Mouse (Mus musculus) NIH3T3 (cell line): Measurements from ENCODE around the gene Syn3.
"Not testable (repeated sequence)": the region's sequence is repeated elsewhere in the genome, so short reads cannot be mapped to it uniquely, and the experiment has no call there.

ENCODE experiments used
- DNase-seq: peaks from one replicate; pipeline ENCODE4 v3.0.0-alpha.2; 2012; ENCODE audit warnings: low read depth

Syn3 gene

GRCm38 (mm10) chr10:86468612-86469546, 29.8 kb downstream of the Syn3 start:
- DNase-seq, result no peak

DNA sequence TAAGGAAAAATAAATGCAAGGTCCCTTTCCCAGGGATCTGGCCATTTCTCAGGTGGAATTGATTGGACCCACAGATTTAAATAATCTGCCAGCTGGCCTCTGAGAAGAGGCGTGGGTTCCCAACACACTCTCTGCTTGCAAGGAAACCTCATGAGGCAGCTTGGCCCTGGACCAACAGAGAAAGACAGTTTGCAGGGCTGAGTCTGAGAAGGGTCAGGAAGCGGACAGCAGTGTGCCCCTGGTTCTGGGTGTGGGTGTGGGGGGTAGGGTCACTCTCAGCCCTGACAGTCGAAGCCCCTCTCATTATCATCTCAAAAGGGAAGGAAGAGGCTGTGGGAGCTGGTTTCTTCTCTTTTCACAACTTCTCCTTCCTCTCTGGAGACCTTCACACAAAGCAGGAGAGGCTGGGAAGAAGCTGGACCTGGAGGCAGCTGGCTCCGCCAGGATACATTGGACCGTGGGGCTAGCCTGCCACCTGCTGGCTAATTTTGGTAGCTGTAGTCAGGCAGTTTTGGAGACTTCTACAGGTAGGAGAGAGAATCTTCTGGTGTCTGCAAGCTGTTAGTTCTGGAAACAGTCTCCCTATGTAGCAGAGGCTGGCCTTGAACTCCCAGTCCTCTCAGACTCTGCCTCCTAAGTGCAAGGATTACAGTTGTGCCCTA, 35.0 kb downstream of the Syn3 start:
- peak; percentile 95 for DNase-seq

- DNase-seq, result peak; percentile 31
These were observed 39.1 kb downstream of the Syn3 start for GRCm38 (mm10) chr10:86459643-86460042.

DNA sequence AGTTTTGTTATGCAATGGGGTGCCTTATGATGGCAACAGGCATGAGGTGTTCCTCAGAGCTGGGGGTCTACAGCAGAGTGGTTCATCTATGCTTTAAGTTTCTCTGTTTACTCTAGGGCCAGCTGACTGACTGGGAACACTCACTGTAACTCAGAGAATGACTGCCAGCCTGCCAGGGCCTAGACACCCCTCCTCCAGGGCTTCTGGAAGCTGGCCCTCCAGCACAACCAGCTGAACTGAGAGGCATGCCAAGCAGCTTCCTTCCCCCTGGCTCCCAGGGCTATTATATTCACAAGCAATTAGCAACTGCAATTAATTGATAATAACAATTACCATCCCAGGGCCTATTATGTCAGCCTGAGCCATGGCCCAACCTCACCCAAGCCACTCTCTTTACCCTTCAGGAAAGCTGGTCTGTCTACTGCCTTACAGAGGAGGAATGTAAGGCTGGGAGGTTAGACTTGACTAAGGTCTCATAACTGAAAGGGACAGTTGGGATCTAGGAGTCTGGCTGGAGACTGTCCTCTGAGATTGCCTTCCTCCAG, 41.0 kb downstream of the Syn3 start:
- no peak for DNase-seq

GRCm38 (mm10) chr10:86457195-86457594, 41.5 kb downstream of the Syn3 start:
- DNase-seq, result no peak

GRCm38 (mm10) chr10:86455296-86456055, 43.2 kb downstream of the Syn3 start:
- DNase-seq, result no peak

DNA sequence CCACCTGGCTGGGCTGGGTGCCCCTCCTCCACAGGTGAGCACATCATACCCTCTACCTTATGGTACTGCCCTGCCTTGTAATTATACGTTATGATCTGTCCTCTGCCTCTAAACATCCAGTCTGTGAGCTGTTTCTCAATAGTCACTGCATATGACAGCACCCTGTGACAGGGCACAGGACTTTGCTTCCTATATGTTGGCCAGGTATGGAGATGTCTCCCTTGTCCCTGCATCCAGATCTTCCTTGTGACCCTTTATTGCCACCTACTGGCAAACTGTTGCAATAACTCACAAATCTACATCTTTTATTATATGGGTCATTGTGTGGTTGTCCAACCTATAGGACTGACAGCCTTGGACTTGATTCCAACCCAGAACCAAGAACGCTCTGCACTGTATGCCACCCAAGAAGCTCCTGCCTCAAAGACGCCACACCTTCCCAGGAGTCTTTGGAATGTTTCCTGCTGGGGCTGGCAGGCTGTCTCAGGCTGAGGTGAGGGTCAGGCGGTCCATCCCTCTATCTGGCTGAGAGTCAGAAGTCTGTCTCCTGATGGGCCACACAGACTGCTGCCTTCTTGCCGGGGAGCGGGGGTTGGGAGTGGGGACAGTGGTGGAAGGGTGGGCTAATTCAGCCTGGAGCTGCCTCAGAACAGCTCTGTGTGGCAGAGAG, 46.2 kb downstream of the Syn3 start:
- DNase-seq, result peak; percentile 86

- no peak for DNase-seq
These were observed 47.4 kb downstream of the Syn3 start for GRCm38 (mm10) chr10:86451294-86451693.

DNA sequence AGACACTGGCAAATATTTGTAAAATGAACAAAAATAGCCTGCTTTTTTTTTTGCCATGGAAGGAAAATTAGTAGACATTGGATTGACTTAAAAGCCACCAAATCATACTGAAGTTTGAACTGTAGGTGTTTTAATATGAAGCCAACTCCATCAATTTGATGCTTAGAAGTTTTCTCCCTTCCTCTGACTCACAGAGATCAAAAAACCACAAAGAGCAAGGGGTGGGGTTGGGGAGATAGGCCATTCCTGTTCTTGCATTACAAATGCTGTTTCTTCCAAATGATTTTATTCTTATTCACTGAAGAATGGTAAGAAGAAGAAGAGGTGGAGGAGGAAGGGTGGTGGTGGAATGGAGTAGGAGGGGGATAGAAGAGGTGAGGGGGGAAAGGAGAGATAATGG, 52.0 kb downstream of the Syn3 start:
- DNase-seq, result no peak

DNA sequence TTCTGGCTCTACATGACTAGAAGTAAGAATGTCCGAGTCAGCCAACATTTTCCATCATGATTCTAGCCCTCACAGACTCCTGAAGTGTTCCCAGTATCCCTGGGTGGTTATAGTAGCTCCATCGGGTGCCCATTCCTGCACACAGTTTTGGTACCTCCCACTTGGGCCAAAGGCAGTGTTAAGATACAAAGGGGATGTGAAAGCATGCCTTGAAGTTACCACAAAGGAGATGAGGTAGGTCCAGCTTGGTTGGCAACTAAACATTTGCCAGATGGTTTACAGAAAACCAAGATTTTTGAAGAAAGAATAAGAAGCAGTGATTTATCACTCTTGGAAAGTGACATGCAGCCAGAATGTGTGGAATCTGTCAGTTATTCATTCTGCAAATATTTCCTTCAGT, 53.5 kb downstream of the Syn3 start:
- peak; percentile 74 for DNase-seq

DNA sequence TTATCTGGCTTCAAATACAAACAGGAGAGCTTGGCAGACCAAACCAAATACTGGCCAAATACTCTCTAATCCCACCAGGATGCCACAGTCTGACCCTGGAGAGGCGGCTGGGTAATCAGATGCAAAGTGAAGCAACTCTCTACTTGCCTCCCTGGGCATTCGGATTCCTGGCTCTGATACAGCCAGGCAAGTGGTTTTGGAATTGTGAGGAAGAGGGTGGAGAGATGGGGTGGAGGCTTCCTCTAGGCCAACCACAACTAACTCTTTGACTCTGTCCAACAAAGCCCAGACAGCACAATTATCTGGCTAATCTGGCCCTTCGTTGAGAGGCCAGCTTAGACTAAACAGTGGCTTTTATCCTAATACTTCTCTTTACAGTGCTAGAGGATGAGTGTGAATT, 54.0 kb downstream of the Syn3 start:
- peak; percentile 41 for DNase-seq

- no peak for DNase-seq
These were observed 56.9 kb downstream of the Syn3 start for GRCm38 (mm10) chr10:86441765-86442164.

GRCm38 (mm10) chr10:86439640-86440039, 59.1 kb downstream of the Syn3 start:
- no peak for DNase-seq

- DNase-seq, result no peak
These were observed 61.4 kb downstream of the Syn3 start for GRCm38 (mm10) chr10:86437294-86437693.

GRCm38 (mm10) chr10:86435006-86435405, 63.7 kb downstream of the Syn3 start:
- DNase-seq, result not testable (repeated sequence)

DNA sequence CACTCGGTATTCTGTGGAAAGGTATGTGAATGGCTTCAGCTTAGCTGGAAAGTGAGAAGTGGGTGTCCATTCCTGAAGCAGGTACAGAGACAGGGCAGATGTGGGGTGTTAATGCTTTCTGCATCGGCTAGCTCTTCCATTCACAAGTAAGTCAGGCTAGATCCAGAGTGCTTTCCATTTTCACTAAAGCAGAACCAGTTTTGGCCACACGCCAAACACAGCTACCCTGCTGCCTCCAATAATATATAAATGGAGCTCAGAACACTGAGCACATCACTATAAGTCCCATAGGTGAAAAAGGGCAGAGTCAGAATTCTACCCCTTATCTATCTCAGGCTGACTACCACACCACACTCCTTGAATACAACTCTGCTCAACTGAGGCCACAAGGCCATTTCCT, 69.0 kb downstream of the Syn3 start:
- peak; percentile 32 for DNase-seq

DNA sequence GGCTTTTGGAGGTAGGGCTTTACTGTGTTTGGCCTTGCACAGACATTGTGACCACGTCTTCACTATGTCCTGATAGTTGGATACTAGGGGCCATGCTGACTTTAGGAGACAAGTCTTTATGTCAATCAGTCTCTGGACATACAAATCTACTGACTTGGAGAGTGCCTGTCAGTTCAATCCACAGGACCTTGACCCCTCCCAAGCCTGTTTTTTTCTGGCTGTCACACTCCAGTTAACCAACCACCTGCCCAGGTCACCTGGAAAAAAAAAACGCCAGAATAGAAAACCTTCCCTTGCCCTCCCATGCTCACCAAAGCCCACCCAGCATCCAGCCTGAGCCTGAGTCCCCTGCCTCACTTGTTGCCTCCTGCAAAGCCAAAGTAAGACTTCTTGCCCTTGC, 70.7 kb downstream of the Syn3 start:
- no peak for DNase-seq

GRCm38 (mm10) chr10:86425690-86426530, 72.8 kb downstream of the Syn3 start:
- DNase-seq, result peak; percentile 88

DNA sequence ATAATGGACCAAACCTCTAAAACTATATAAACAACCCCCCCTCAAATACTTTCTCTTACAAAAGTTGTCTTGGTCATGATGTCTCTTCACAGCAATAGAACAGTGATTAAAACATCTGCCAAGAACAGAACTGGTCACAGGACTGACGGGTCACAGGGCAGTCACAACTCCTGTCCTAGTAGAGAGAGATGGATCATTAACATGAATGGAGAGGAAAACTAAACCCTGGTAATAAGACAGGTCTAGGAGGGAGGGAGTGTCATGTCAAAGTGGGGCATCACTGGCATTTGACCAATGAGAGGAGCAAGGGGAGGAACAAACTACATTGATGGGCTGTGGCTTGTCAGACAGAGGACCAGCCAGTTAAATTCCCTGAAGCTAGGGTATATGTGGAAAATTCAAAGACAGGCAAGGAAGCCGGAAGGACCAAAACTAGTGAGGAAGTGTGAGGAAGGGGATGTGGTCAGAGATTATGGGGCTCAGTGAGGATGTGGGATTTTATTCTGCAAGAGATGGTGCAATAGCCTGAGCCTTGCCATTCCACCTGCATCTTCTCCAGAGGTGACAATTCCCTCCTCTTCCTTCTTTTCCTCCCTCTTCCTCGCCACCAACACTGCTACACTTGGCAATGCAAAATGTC, 76.8 kb downstream of the Syn3 start:
- DNase-seq, result no peak

DNA sequence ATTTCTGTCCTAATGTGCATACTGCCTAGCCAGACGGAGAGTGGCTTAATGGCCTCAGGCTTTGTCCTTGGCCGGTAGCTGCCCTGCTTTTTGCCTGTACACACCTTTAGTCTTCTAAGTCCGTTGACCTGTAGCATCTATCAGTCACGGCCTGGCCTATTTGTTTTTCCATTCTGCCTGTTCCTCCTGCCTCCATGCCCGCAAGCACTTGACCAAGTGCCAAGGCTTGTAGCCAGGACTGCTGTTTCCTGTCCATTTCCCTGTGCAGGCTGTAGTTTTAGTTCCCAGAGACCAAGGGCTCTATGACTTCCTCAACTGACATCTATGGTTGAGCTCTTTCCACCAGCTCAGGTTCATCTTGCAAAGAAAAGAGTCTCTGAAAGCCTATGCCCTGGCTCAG, 79.8 kb downstream of the Syn3 start:
- DNase-seq, result peak; percentile 40
